Mouse (Mus musculus): Measurements from ENCODE around the gene Col5a2.

GRCm38 (mm10) chr1:45502865-45503332 lies at the start of gene Col5a2:
- TF ChIP-seq POLR2A (IDR thresholded peaks at IDR 0.05; ENCODE audit: control insufficient read depth, low read depth, low read length) (no peak), CTCF (IDR thresholded peaks at IDR 0.05; ENCODE audit: control insufficient read depth, insufficient read depth, insufficient replicate concordance, low read depth, low read length) (no peak)

Measured in testis, adult 2 months (tissue).